Mouse (Mus musculus) cerebral cortex, adult 2 months (tissue): Measurements from ENCODE around the gene Gm19684.

ENCODE experiments used
- WGBS: fragments of 180-500 bp; shearing (Covaris S2); methylation state at CpG from one replicate; pipeline ENCODE4 v1.1.7; 2018; 5-methylcytosine and 5-hydroxymethylcytosine counted together

Gene Gm19684

DNA sequence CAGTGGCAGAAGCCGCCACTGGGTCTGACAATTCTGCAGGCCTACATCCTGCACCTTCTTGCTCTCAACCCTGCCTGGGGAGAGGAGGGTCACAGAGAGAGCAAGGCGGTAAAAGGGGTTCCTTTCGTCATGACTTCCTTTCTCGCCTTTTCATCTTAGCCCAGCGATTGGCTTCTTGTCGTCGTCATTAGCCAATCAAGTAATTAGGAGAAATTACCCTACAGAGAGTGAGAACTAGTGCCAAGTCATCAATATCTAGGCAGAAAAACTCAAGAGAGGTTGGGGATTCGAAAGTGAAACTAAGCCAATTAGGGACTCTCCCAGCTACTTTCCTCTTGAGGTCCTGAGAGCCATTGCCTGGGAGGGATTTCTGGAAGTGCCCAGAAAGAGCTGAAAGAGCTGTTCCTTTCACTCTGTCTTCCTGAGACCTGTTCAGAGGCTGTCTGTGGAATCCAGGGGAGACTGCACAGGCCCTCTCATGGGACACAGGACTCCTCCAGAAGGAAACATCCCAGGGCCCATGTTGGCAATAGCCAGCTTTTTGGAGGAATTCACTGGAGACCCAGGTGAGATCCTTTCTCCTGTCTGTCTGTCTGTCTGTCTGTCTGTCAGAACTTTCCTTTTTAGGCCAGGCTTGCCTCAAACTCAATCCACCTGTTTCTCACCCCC, at the start of gene Gm19684:
Gm19684 (plus strand) TSS at position 327 of the 669 bp plus-strand sequence.
- 25% methylated on average over 8 of the region's 8 CpGs for WGBS

DNA sequence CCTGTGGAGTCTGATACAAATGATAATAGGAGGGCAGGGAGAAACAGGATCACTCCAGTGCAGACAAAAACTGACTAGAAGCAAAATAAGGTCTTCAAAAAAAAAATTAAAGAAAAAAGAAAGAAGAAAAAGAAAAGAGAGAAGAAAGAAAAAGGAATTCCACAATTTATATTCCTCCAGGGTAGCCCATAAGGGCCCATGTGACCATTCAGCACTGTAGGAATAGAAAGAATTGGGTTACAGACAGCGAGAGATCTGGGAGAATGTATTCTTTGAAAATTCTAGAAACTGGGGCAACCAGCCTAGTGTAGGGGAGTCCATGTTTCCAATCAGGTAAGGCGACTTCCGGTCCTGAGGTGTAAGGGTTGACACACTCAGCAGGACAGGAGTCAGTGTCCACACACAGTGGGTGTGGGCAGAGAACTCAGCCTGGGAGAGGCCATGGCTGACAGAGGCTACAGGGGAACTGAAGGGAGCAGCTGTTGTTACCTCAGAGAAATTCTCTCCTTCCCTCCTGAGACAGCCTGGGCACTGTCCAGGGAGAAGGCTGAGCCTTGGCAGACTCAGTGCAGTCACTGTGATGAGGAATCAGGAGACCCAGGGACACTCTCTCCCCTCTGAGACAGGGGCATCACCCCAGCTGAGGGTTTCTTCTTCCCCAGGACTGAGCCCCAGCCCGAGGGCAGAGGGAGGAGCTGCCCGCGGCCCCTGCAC, 38.8 kb upstream of the Gm19684 start:
- WGBS = 32% methylated on average over 6 of the region's 6 CpGs

DNA sequence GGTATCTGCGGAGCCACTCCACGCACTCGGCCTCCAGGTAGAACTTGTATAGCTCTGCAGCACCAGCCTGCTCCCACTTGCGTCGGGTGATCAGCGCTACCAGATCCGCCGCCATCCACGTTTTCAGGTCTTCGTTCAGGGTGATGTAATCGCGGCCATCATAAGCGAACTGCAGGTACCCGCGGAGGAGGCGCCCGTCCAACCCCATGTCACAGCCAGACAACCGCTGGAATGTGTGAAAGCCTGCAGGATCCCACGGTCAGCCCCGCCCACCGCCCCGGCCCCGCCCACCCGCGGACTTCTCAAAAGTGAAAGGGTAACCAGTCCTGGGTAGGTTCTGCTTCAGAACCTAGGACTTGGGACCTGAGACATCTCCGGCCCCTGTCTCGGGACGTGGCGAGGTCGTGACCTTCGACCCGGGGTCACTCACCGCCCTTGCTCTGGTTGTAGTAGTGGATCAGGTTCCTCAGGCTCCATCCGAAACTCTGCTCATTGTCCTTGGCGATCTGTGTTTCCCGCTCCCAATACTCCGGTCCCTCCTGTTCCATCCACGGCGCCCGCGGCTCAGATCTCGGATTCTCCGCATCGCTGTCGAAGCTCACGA, 38.1 kb upstream of the Gm19684 start:
- 2% methylated on average over 46 of the region's 46 CpGs for WGBS

DNA sequence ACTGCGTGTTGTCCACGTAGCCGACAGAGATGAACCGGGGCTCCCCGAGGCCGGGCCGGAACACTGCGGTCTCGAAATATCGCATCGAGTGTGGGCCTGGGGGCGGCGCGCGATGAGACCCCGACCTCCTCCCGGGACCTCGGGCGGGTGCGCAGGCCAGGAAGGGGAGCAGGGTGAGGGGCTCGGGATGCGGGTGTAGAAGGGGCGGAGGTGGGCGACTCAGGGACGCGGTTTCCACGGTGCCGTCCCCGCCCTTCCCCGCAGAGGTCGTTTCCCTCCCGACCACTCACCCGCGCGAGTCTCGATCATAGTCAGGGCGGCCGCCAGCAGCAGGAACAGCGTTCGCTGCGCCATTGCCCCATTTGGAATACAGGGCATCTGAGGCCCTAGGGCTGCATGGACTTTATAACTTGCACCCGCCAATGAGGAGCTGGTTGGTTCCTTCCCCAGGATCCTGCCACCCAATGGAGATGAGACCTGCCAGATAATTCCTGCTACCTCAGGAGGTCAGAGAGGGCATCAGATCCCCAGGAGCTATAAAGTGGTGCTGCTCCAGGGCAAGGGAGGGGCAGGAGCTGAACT, 37.5 kb upstream of the Gm19684 start:
- 2% methylated on average over 42 of the region's 42 CpGs for WGBS

DNA sequence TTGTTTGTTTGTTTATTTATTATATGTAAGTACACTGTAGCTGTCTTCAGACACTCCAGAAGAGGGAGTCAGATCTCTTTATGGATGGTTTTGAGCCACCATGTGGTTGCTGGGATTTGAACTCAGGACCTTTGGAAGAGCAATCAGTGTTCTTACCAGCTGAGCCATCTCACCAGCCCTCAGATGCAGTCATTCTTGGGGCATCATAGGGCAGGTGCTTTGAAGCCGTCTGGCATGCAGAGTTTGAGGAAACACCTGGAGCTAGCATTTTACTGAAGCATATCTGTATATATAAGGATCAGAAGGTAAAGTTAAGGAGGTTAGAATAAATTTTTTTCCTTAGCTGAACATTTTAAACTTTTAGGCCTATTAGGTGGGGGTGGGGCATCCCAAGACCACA, 35.5 kb upstream of the Gm19684 start:
- WGBS = 85% methylated on average over 1 of the region's 1 CpGs

DNA sequence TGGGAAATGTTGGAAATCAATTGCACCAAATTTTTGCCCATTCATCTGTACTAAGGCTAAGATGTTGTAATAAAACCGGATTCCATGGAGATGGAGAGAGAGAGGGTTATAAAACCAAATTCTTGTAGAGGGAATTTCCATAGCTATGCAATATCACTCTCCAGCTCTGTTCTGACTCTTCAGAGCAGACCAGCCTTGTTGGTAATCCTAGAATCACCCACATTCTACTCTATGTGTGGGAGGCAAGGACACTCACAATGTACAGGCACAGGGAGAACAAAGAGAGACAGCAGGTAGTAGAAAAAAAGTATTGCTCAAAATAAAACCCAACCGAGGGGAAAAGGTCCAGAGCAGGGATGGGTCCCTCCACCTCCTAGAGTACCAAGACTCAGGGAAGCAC, 29.5 kb upstream of the Gm19684 start:
- no CpG with 5 or more reads among the region's 2 CpGs for WGBS

DNA sequence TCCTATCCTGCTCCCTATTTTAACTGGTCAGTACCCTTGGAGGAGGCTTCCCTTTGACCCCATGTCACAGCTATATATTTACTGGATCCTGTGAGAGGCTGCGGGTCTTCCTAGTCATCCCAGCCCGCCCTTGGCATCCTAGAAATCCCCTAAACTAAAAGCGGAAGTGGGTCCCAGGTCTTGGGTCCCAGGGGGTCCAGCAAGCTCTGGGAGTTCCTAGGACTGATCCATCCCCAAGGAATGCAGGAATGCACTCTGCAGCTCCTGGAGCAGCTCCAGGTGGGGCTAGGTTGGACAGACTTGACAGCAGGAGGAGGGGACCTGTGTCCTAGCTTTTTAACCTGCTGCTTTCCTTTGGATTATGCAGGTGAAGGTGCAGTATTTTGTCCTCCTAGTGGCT, 27.5 kb upstream of the Gm19684 start:
- 54% methylated on average over 3 of the region's 3 CpGs for WGBS

DNA sequence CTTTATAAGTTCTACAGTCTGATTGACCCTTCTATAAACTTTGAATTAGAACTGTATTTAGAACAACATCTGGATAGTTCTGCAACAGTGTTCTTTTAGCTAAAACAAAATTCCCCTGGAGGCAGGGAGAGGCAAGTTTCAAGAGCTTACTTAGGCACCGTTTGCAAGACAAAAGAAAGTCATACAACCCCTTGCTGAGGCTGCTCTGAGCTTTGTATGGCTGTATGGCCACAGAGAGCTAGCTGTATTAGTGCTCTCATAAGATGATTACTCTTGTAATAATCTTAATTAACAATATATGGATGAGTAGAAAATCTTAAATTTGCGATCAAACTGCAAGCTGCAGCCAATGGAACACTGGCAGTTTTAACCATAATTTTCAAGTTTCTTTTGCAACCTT, 21.9 kb upstream of the Gm19684 start:
- WGBS = 63% methylated on average over 2 of the region's 2 CpGs

DNA sequence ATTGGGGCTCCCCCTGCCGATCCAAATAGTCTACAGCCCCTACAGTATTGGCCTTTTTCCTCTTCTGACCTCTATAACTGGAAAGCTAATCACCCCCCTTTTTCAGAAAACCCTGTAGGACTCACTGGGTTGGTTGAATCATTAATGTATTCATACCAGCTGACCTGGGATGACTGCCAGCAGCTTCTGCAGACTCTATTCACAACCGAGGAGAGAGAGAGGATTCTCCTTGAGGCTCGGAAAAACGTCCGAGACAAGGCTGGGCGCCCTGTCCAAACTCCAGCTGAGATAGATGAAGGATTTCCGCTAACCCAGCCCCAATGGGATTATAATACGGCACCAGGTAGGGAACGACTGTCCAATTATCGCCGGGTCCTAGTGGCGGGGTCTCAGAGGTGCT, 19.4 kb upstream of the Gm19684 start:
- WGBS = 53% methylated on average over 12 of the region's 12 CpGs

DNA sequence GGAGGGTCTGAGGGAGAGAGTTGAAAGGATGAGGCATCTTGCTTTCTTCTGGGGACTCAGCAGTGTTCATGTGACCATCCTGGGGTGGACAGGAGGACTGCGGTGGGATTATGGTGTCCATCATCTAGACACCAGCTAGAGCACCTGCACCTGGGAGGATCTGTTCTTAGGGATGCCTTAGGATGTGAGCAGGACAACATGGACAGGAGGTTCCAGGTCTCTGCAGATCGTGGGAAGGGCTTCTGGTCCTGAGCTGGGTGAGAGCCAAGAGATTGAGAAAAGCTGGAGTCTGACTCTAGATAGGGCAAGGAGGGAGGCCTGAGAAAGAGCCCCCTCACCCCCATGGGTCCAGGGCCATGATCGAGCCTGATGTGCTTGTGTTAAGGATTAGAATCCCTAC, 11.3 kb upstream of the Gm19684 start:
- WGBS = 62% methylated on average over 3 of the region's 3 CpGs

DNA sequence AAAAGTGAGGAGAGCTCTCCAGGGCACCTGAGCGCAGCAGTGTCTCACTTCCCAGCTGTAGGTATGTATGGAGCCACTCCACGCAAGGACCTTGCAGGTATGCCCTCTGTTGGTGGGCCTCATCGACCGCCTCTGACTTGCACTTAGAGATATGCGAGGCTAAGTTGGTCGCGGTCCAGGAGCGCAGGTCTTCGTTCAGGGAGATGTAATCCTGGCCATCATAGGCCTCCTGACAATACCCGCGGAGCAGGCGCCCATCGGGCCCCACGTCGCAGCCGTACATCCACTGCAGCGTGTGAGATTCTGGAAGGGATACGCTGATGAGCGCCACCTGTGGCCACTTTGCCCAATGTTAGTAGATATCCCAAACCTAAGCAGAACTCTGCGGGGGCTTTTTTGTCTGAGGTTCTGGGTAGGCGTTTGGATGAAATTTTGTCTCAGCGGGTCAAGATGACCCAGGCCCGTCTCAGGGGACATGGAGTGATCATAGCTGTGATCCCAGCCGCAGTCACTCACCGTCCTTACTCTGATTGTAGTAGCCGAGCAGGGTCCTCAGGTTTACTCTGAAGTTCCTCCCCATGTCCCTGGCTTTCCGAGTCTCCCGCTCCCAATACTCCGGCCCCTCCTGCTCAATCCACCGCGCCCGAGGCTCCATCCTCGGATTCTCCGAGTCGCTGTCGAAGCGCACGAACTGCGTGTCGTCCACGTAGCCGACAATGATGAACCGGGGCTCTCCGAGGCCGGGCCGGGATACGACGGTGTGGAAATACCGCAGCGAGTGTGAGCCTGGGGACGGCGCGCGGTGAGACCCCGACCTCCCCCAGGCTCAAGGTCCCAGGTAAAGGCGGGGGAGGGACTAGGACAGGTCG, 10.6 kb upstream of the Gm19684 start:
- 2% methylated on average over 57 of the region's 57 CpGs for WGBS

DNA sequence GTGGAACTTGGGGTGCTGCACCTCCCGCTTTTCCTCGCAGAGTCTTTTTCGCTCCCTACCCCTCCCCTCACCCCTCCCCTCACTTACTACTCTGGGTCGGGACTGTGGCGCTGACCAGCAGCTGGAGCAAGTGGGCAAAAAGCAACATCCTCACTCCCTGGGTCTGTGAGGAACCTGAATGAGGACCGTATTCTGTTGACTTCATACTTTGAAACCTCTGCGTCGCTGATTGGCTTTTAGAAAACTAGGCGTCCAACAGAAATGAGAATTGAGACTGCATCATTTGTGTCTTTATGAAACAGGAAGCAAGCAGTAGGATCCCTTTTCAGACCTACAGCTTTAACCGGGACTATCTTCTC, 10.0 kb upstream of the Gm19684 start:
- under 1% methylated on average over 10 of the region's 10 CpGs for WGBS

DNA sequence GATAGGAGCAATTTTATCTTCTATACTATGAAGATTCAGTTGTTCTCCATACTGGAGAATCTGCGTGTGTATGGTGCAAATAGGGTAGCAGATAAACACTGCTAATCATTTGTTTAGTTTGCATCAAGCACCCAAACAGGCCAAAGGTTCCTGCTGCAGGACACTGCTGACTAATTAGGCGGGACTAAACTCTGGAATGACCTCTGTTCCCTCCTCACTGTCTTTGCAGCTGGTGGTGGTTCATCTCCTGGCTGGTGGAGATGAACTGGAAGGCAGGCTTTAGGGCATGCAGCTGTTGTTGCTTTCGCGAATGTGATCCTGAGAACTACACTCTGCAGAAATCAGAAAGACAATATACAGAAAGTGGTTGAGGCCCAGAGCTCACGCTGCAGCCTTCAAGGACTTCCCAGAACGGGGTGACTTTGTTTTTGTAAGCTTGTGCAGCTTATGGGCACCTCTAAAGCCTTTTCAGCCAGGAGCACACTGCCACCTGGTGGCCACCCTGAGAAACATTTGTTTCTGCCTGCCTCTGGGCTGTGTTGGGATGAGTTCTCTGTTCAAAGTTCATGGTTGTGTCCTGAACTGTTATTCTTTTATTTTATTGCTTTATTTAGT, 7.4 kb upstream of the Gm19684 start:
- 29% methylated on average over 6 of the region's 6 CpGs for WGBS

DNA sequence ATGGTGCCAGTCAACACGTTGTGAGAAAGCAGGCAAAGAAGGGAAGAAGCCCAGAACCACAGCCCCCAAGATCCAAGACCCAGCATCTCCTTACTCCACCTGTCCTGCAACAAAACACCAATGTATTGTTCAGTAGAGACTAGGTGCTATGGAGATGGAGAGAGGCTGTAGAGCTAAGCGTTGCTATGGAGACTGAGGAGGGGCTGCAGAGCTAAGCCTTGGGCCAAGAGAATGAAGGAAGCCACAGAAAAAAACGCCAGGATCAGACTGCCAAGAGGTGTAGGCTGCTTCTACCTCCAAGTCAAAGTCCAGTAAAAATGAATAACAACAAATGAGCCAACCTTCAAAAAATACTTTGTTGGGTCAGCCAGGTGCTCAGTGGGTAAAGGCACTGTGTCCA, 4.9 kb upstream of the Gm19684 start:
- 25% methylated on average over 3 of the region's 3 CpGs for WGBS

DNA sequence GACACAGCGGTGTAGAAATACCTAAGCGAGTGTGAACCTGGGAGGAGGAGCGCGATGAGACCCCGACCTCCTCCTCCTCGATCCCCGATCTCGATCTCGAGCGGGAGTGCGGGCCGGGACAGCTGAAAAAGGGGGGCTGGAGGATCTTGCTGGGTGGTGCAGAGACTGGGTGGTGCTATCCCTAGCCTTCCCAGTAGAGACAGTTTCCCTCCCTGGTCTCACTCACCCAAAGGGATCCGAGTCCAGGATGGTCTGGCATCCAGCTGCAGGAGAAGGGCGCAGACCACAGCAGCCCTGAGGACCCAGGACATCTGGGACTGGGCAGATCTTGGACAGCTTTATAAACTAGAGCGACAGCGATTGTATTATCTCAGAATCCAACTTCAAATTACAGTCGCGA, 639 bp upstream of the Gm19684 start:
- 30% methylated on average over 18 of the region's 18 CpGs for WGBS

DNA sequence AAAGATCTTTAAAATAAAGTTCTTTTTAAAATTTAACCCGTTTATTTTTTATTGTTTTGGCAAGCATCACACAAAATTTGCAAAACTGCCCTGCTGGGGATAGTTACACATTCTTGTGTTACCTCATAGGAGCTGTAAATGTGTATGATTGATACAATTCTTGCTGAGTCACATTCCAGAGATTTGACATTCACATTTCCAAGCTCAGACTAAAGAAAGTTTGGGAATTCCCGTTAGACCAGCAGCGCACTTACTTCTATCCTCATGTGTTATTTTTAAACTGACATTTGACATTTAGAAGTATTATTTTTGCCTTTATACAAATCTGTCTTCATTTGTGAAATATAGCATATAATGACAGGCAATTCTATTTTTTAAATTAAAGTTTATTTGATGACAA, 2.6 kb downstream of the Gm19684 start:
- 80% methylated on average over 3 of the region's 3 CpGs for WGBS

DNA sequence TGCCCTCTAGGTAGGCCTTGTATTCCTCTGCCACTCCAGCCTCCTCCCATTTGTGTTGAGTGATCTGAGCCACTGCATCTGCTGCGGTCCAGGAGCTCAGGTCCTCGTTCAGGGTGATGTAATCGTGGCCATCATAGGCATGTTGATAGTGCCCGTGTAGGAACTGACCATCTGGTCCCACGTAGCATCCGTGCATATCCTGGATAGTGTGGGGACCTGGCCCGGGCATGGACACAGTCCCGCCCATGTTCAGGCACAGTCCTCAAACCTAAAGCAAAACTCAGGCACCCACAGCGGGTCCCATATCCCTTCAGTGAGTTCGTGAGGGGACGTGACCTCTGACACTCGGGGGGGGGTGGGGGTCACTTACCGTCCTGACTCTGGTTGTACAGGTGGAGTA, 7.0 kb downstream of the Gm19684 start:
- WGBS = 70% methylated on average over 12 of the region's 13 CpGs

DNA sequence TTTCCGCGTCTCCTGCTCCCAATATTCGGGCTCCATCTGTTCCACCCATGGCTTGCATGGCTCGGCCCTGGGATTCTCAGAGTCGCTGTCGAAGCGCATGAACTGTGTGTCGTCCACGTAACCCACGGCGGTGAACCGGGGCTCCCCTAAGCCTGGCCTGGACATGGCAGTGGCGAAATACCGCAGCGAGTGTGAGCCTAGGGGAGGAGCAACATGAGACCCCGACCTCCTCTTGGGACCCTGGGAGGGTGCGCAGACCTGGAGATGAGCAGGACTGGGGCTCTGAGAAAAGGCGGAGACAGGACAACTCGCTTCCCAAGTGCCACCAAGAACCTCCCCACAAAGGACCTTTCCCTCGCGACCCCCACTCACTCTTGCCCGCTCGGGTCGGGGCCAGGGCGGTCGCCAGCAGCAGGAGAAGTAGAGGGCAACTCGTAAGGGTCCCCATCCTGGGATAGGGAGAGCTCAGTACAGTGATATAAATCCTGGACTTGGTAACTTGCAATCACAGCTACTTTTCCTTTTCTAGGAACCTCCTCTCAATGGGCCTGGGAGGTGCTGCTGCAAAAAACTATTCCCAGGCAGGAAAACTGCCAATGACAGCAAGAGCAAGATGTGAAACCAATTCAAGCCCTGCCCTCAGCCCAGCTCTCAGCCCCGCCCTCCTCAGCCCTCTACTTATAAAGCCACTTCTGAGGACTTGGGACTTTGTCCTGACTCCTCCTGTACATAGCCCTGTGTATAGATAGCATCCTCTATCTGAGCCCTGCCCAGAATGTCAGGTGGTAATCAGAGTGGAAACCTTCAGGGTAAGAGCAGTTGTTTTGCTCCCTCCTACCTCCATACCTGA, 7.7 kb downstream of the Gm19684 start, which contains the start of gene Gm7030:
Gm7030 (minus strand) TSS at position 458 of the 850 bp plus-strand sequence.
- 31% methylated on average over 28 of the region's 28 CpGs for WGBS

DNA sequence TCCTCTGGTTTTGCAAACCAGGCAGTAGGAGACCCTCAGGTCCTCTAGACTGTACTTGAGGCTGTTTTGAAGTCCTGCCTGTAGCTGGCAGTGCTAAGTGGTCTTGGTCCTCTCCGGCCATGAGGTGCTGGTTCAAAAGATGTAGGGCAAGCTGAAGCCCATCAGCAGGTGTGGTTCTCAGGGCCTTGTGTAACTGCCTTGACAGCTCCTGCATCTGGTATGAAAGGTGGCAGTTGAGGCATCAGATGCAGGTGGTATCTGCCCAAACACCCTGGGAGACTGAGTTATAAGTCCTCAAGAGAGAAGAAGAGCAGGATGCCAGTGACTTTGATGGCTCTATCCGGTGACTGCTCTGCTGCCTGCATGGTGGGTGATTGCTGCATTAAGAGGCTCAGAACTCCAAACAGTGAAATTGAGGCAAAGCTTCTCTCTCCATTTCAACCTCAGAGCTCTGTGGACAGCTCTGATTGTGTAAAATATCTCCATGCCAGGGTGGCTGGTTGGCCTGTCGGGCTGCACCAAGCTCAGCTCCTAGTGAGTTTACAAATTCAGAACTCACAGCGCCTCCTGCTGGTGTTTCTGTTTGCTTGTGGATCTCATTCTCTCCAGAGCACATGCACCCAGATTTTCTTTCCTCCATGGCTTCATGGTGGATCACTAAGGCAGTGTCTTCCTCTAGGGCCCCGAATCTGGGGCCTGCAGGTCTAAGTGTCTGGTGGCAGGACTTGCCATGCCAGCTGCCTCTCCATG, 10.2 kb downstream of the Gm19684 start:
- 78% methylated on average over 5 of the region's 5 CpGs for WGBS
